Mouse (Mus musculus): ENCODE results near the gene Tdrkh.

GRCm38 (mm10) chr3:94367511-94367910 lies 45.6 kb upstream of the Tdrkh start:
- TF ChIP-seq CTCF (IDR thresholded peaks at IDR 0.05; ENCODE audit: borderline replicate concordance, insufficient read depth, low read depth, low read length) (no peak), POLR2A (IDR thresholded peaks at IDR 0.05; ENCODE audit: borderline replicate concordance, insufficient read depth, low read length) (no peak)
